Mouse (Mus musculus): ENCODE data around the gene Gpr132. TPM values are rescaled to one million over a fixed set of nuclear protein-coding genes. Genes with fewer than 3 reads are reported as not detected.

Gpr132 gene
- total and polyA plus RNA-seq, 3 experiments, result 24.4 to 62.1 (median 44.7) TPM

GRCm38 (mm10) chr12:112867106-112867674, 838 bp downstream of the Gpr132 start (continued):
- no peak for TF ChIP-seq RAD21 (IDR thresholded peaks at IDR 0.05; ENCODE audit: low read depth, low read length)
- TF ChIP-seq ZC3H11A (IDR thresholded peaks at IDR 0.05; ENCODE audit: low read depth, low read length), result no peak
- TF ChIP-seq POLR2AphosphoS2 (IDR thresholded peaks at IDR 0.05; ENCODE audit: low read depth, low read length), result no peak
- TF ChIP-seq POLR2A (IDR thresholded peaks at IDR 0.05; ENCODE audit: low read depth, low read length), result no peak
- TF ChIP-seq NRF1 (IDR thresholded peaks at IDR 0.05; ENCODE audit: low read depth, low read length), result peak; percentile 23; the same call in 1 of the 2 replicates
- TF ChIP-seq PAX5 (IDR thresholded peaks at IDR 0.05; ENCODE audit: low read length), result no peak
- no peak for TF ChIP-seq HCFC1 (IDR thresholded peaks at IDR 0.05; ENCODE audit: low read depth, low read length)
- peak; percentile 35; the same call in 1 of the 2 replicates for TF ChIP-seq MXI1 (IDR thresholded peaks at IDR 0.05; ENCODE audit: low read depth, low read length)
- TF ChIP-seq CTCF (conservative IDR thresholded peaks at IDR 0.05 in 1 of 2, IDR thresholded peaks at IDR 0.05 in 1 of 2; ENCODE audit: low read depth in 2 of 2, low read length in 2 of 2), result no peak
- no peak for TF ChIP-seq SMC3 (IDR thresholded peaks at IDR 0.05; ENCODE audit: low read depth, low read length)
- TF ChIP-seq MEF2A (IDR thresholded peaks at IDR 0.05; ENCODE audit: borderline replicate concordance, low read depth, low read length), result no peak; the same call in none of the 2 replicates
- peak; percentile 52; the same call in 1 of the 2 replicates for TF ChIP-seq MAZ (IDR thresholded peaks at IDR 0.05; ENCODE audit: low read depth, low read length)

- Histone ChIP-seq H3K27me3 (replicated peaks) (no peaks in the 10 kb centered on the region), H3K36me3 (replicated peaks in 1 of 2; ENCODE audit: control insufficient read depth in 1 of 2, insufficient read depth in 1 of 2, low read length in 1 of 2) (peaks cover 3 to 22% of the 10 kb centered on the region in 2 experiments), H3K27ac (ENCODE audit: insufficient read depth, low read depth) (peak overlapping the region; percentile 100), H3K9me3 (replicated peaks; ENCODE audit: low read length) (no peaks in the 10 kb centered on the region), H3K4me1 (ENCODE audit: control insufficient read depth in 1 of 2, insufficient read depth in 2 of 2) (peaks cover 56 to 80% of the 10 kb centered on the region in 2 experiments), H3K9ac (ENCODE audit: insufficient read depth, low read depth) (peak overlapping the region; percentile 51), H3K79me2 (replicated peaks; ENCODE audit: control insufficient read depth, extremely low read depth, insufficient read depth, poor library complexity, severe bottlenecking) (peaks cover 2% of the 10 kb centered on the region), H3K4me3 (replicated peaks in 1 of 3; ENCODE audit: low read depth in 2 of 3, low read length in 2 of 3, poor library complexity in 1 of 3) (peak overlapping the region in 2 of 3 experiments; percentile 52 to 60), H3K4me2 (ENCODE audit: insufficient read depth, low read depth, poor library complexity, severe bottlenecking) (peak overlapping the region; percentile 73)
- dilution Hi-C loops (cut with MboI; ENCODE audit: extremely low pct_ligation_motif_present, extremely low pct_unique_long_range_greater_than_20kb, low sequenced_read_pairs) (no loop called here), in situ Hi-C loops (cut with MboI; ENCODE audit: low pct_ligation_motif_present, low pct_unique_long_range_greater_than_20kb, low sequenced_read_pairs) (no loop called here)
- peak; percentile 76 for DNase-seq (ENCODE audit: extremely low read depth)
- TF ChIP-seq JUND (conservative IDR thresholded peaks at IDR 0.05; ENCODE audit: low read depth, low read length) (no peak), SIN3A (IDR thresholded peaks at IDR 0.05; ENCODE audit: low read length) (0 out of 2 replicates have a peak, but pooled peaks have one; percentile 16), CHD1 (IDR thresholded peaks at IDR 0.05; ENCODE audit: low read depth, low read length) (no peak; the same call in 1 of the 2 replicates), ETS1 (conservative IDR thresholded peaks at IDR 0.05; ENCODE audit: low read depth, low read length) (peak; percentile 71), RCOR1 (conservative IDR thresholded peaks at IDR 0.05; ENCODE audit: low read depth, low read length) (no peak; the same call in 1 of the 2 replicates), KAT2A (IDR thresholded peaks at IDR 0.05; ENCODE audit: insufficient replicate concordance, low read length) (0 out of 2 replicates have a peak, but pooled peaks have one; percentile 32), SMC3 (IDR thresholded peaks at IDR 0.05; ENCODE audit: low read depth, low read length) (no peak), TCF12 (IDR thresholded peaks at IDR 0.05; ENCODE audit: low read depth, low read length) (0 out of 2 replicates have a peak, but pooled peaks have one; percentile 19), HCFC1 (IDR thresholded peaks at IDR 0.05; ENCODE audit: low read depth, low read length) (no peak), USF2 (conservative IDR thresholded peaks at IDR 0.05; ENCODE audit: low read depth, low read length) (no peak), POLR2AphosphoS2 (IDR thresholded peaks at IDR 0.05; ENCODE audit: low read depth, low read length) (no peak), CTCF (conservative IDR thresholded peaks at IDR 0.05 in 1 of 2, IDR thresholded peaks at IDR 0.05 in 1 of 2; ENCODE audit: low read depth in 2 of 2, low read length in 2 of 2) (no peak), ZC3H11A (IDR thresholded peaks at IDR 0.05; ENCODE audit: low read depth, low read length) (no peak), MAX (IDR thresholded peaks at IDR 0.05; ENCODE audit: low read length) (peak; percentile 33), TBP (conservative IDR thresholded peaks at IDR 0.05; ENCODE audit: low read depth, low read length) (0 out of 2 replicates have a peak, but pooled peaks have one; percentile 27), EP300 (IDR thresholded peaks at IDR 0.05; ENCODE audit: low read length) (peak; percentile 58; the same call in 1 of the 2 replicates), ZNF384 (IDR thresholded peaks at IDR 0.05; ENCODE audit: low read depth, low read length) (no peak), UBTF (IDR thresholded peaks at IDR 0.05; ENCODE audit: low read depth, low read length) (0 out of 2 replicates have a peak, but pooled peaks have one; percentile 10), MAFK (IDR thresholded peaks at IDR 0.05; ENCODE audit: insufficient replicate concordance, low read length) (no peak), ELF1 (IDR thresholded peaks at IDR 0.05; ENCODE audit: low read depth, low read length) (peak; percentile 85), MEF2A (IDR thresholded peaks at IDR 0.05; ENCODE audit: borderline replicate concordance, low read depth, low read length) (peak; percentile 55), RAD21 (IDR thresholded peaks at IDR 0.05; ENCODE audit: low read depth, low read length) (no peak), CHD2 (IDR thresholded peaks at IDR 0.05; ENCODE audit: low read length) (no peak), NELFE (IDR thresholded peaks at IDR 0.05; ENCODE audit: low read depth, low read length) (peak; percentile 50; the same call in 1 of the 2 replicates), BHLHE40 (IDR thresholded peaks at IDR 0.05; ENCODE audit: low read depth, low read length) (no peak), PAX5 (IDR thresholded peaks at IDR 0.05; ENCODE audit: low read length) (no peak), E2F4 (IDR thresholded peaks at IDR 0.05; ENCODE audit: insufficient replicate concordance, low read depth, low read length) (no peak), JUN (IDR thresholded peaks at IDR 0.05; ENCODE audit: insufficient read depth, low read depth, low read length) (no peak), IRF4 (IDR thresholded peaks at IDR 0.05; ENCODE audit: low read depth, low read length) (peak; percentile 51), ZMIZ1 (IDR thresholded peaks at IDR 0.05; ENCODE audit: low read depth, low read length) (no peak)
Observed at GRCm38 (mm10) chr12:112866467-112867080, 1.5 kb downstream of the Gpr132 start.
